Mouse (Mus musculus) bone marrow macrophage, adult 2 months (primary cell): Measurements from ENCODE around the gene Nudt6.

Experiments
- CTCF ChIP-seq: IDR thresholded peaks from 2 replicates; pipeline ENCODE4 v1.5.1; 2012; ENCODE audit warnings: low read depth, mild to moderate bottlenecking, low read length, moderate library complexity
- POLR2A ChIP-seq: IDR thresholded peaks from 2 replicates; pipeline ENCODE4 v1.6.1; 2012; ENCODE audit warnings: mild to moderate bottlenecking, low read depth, low read length, borderline replicate concordance

- no peak for TF ChIP-seq POLR2A
- TF ChIP-seq CTCF = no peak
Observed at GRCm38 (mm10) chr3:37413446-37413845, 6.6 kb downstream of the Nudt6 start.
